Mouse (Mus musculus) olfactory bulb, adult 2 months (tissue): ENCODE data around the gene Mgat4e.

ENCODE experiments used
- CTCF ChIP-seq: fragments of 200-500 bp; IDR thresholded peaks from 2 replicates; pipeline ENCODE4 v1.5.1; 2012; ENCODE audit warnings: low read depth, mild to moderate bottlenecking, low read length, moderate library complexity; ENCODE audit not compliant: insufficient read depth
- POLR2A ChIP-seq: fragments of 200-500 bp; IDR thresholded peaks from 2 replicates; pipeline ENCODE4 v1.6.1; 2012; ENCODE audit warnings: mild to moderate bottlenecking, low read depth, low read length, moderate library complexity; ENCODE audit not compliant: insufficient read depth

GRCm38 (mm10) chr1:134577384-134578120, 28.1 kb upstream of the Mgat4e start:
- no peak for TF ChIP-seq POLR2A
- no peak for TF ChIP-seq CTCF
